Mouse (Mus musculus): ENCODE data around the gene Ly6g5c.

DNA sequence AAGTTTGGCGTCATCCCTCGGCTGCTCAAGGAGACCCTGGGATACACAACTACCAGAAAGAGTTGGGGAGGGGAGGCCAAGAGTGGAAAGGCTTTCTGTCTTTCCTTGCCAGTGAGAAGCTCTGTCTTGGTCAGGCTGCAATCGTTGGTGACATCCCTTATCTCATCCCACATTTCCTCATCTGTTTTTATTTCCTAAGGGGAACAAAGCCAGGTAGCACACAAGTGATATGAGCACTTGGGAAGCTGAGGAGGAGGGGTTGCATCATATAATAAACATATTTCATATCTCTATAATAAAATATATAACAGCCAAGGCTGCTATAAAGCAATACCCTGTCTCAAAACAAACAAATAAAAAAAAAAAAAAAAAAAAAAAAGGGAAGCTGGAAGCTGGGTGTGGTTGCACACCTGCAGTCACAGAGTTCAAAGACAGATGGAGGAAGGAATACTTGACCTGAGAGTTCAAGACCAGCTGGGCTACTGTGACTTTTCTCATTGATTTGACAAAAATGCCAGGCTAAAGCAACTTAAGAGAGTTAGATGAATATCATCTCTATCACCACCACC lies 24.1 kb upstream of the Ly6g5c start:
- TF ChIP-seq GATA2 (IDR thresholded peaks at IDR 0.05; ENCODE audit: borderline replicate concordance, low read depth, low read length) (no peak), CTCF (IDR thresholded peaks at IDR 0.05; ENCODE audit: low read depth, low read length) (no peak)

Measured in G1E (cell line).